Mouse (Mus musculus) lung, adult 2 months (tissue): ENCODE measurements around the gene Kcnip3. TPM values are rescaled to one million over a fixed set of nuclear protein-coding genes. Genes with fewer than 3 reads are reported as not detected.
A peak's percentile ranks its signal among the peaks of the same experiment; 100 is the strongest.

Experiments
- DNase-seq: peaks from one replicate; pipeline ENCODE4 v3.0.0; 2022
- H3K4me1 ChIP-seq: fragments of 200-500 bp; 2 replicates; pipeline ENCODE4 v1.6.1; 2011; ENCODE audit warnings: low read length; ENCODE audit not compliant: control insufficient read depth, insufficient read depth
- H3K4me3 ChIP-seq: fragments of 200-500 bp; replicated peaks from 2 replicates; pipeline ENCODE3; 2011; ENCODE audit warnings: low read depth, mild to moderate bottlenecking, control low read depth, low read length; ENCODE audit errors: extremely low read depth
- CTCF ChIP-seq: fragments of 200-500 bp; IDR thresholded peaks from 2 replicates; pipeline ENCODE4 v1.5.1; 2011; ENCODE audit warnings: mild to moderate bottlenecking, low read length, control low read depth; ENCODE audit not compliant: insufficient read depth
- POLR2A ChIP-seq: fragments of 200-500 bp; IDR thresholded peaks from 2 replicates; pipeline ENCODE4 v1.6.1; 2011; ENCODE audit warnings: low read depth, mild to moderate bottlenecking, control low read depth, low read length, borderline replicate concordance; ENCODE audit errors: extremely low read depth
- WGBS: fragments of 180-500 bp; shearing (Covaris S2); methylation state at CpG from one replicate; pipeline ENCODE4 v1.1.7; 2018; 5-methylcytosine and 5-hydroxymethylcytosine counted together
- polyA plus RNA-seq: library from polyadenylated mRNA; depleted of rRNA; stranded (reverse); fragments of >200 nt; gene quantifications from 2 replicates; pipeline ENCODE4 v1.2.3, GENCODE M21; 2012

Kcnip3 gene
- polyA plus RNA-seq, 1 experiment, result 1.5 TPM

- Histone ChIP-seq H3K4me3 (no peak overlapping the region), H3K4me1 (no peaks in the 10 kb centered on the region)
- no peak for DNase-seq
- TF ChIP-seq POLR2A, result no peak
- TF ChIP-seq CTCF, result no peak
- WGBS, result 89% methylated on average over 5 of the region's 5 CpGs
Measured at GRCm38 (mm10) chr2:127519308-127519707, 2.6 kb downstream of the Kcnip3 start.

DNA sequence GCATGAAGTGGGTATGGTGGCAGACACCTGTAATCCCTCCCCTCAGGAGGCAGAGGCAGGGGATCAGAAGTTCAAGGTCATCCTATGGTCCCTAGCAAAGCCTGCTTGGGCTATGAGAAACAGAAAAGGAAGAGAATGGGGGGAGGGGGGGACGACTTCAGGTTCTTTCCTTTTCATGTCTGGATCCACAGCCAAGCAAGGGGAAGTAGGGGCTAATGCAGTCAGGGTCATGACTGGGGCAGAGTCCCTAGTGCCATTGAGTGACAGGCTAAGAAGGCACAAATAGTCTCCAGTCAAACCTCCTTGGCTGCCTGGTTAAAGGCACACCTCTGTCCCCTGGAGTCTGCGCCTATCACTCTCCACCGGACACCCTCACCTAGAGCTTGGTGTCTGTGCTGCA, 3.1 kb downstream of the Kcnip3 start:
- Histone ChIP-seq H3K4me1 (no peaks in the 10 kb centered on the region), H3K4me3 (no peak overlapping the region)
- 60% methylated on average over 3 of the region's 3 CpGs for WGBS
- TF ChIP-seq POLR2A (no peak), CTCF (no peak)
- DNase-seq, result no peak

DNA sequence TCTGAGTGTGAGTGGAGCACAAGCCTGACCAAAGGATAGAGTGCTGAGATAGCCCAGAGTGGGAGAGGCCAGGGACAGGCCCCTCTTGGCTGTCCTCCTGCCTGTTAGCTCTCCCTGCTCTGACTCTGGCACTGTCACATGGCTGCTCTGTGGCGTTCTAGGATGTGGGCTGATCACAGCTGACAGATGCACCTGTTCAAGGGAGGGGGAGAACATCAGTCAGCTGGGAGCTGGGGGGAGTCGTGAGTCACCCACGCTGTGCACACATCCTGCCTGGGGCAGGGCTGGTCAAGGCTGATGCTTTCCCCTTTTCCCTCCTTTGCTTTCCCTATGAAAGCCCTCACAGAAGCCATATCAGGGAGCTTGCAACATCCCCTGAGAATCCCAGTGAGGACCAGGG, 3.6 kb downstream of the Kcnip3 start:
- no peaks in the 10 kb centered on the region for H3K4me1 ChIP-seq
- no peak overlapping the region for H3K4me3 ChIP-seq
- TF ChIP-seq CTCF (no peak), POLR2A (no peak)
- no peak for DNase-seq
- WGBS, result 29% methylated on average over 3 of the region's 3 CpGs

- 80% methylated on average over 8 of the region's 8 CpGs for WGBS
- DNase-seq, result no peak
- TF ChIP-seq CTCF, result no peak
- no peak for TF ChIP-seq POLR2A
- Histone ChIP-seq H3K4me1 (no peaks in the 10 kb centered on the region), H3K4me3 (no peak overlapping the region)
Measured at GRCm38 (mm10) chr2:127517081-127517480, 4.8 kb downstream of the Kcnip3 start.

- no peak overlapping the region for H3K4me3 ChIP-seq
- no peak for DNase-seq
- 62% methylated on average over 9 of the region's 9 CpGs for WGBS
- TF ChIP-seq POLR2A (no peak), CTCF (no peak)
- no peaks in the 10 kb centered on the region for H3K4me1 ChIP-seq
Measured at GRCm38 (mm10) chr2:127514380-127515124, 7.3 kb downstream of the Kcnip3 start.

GRCm38 (mm10) chr2:127513244-127513643, 8.7 kb downstream of the Kcnip3 start:
- no peak for DNase-seq
- TF ChIP-seq POLR2A (no peak), CTCF (no peak)
- WGBS, result 41% methylated on average over 3 of the region's 3 CpGs
- Histone ChIP-seq H3K4me1 (no peaks in the 10 kb centered on the region), H3K4me3 (no peak overlapping the region)

DNA sequence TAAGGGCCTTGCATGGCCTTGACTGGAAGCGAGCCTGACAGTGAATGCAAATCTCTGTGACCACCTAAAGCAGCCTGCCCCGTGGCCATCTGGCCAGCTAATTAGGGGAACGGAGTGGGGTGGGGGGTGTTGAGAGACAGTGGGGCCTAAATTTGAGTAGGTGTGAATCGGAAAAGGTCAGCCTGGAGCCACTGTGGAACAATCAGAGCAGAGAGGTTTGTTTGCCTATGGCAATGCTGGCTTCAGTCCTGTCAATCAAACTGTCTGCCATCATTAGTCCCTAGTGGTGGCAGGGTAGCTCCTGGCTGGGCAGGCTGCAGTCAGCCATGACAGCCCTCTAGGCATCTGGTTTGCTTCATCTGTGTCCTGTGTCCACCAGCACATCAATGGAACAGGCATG, 10.5 kb downstream of the Kcnip3 start:
- WGBS, result 56% methylated on average over 4 of the region's 4 CpGs
- H3K4me3 ChIP-seq, result no peak overlapping the region
- no peak for DNase-seq
- TF ChIP-seq POLR2A (no peak), CTCF (no peak)
- no peaks in the 10 kb centered on the region for H3K4me1 ChIP-seq

DNA sequence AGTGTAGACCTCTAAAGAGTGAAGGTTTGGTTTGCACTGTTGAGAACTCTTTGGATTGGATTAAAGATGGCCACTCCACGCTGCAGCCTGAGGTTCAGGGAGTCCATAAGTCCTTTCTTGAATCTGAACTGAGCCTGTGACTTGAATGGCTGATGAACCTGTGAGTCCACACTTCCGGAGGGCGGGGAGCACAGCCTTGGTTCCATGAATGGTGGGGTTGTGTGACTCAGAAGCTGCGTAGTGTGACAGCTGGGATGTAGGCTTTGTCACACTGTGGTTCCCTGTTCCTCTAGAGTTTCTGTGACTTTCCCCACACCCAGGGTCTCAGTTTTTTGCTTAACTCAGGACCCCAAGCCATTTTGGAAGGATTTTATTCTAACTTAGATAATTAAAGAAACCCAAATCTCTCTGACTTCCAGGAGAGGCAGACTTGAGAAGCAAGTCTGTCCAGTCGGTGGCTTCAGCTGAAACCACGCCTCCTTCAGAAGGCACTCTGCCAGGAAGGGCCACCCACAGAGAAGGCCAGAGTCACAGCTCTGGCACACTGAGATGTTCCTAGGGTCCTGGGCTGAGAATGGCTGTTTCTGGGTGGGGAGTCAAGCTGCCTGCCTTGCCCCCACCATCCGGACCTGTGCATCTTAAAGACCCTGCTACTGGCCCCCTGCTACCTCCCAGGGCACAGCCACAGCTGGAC, 13.8 kb downstream of the Kcnip3 start:
- TF ChIP-seq POLR2A, result no peak
- no peak for TF ChIP-seq CTCF
- Histone ChIP-seq H3K4me1 (no peaks in the 10 kb centered on the region), H3K4me3 (no peak overlapping the region)
- peak; percentile 14 for DNase-seq
- WGBS, result 52% methylated on average over 7 of the region's 7 CpGs

GRCm38 (mm10) chr2:127507077-127507774, 14.7 kb downstream of the Kcnip3 start:
- 24% methylated on average over 7 of the region's 7 CpGs for WGBS
- no peaks in the 10 kb centered on the region for H3K4me1 ChIP-seq
- peak; percentile 74 for DNase-seq
- no peak for TF ChIP-seq POLR2A
- TF ChIP-seq CTCF, result peak; percentile 98
- no peak overlapping the region for H3K4me3 ChIP-seq

GRCm38 (mm10) chr2:127506131-127506632, 15.7 kb downstream of the Kcnip3 start:
- TF ChIP-seq POLR2A, result no peak
- no peak for TF ChIP-seq CTCF
- WGBS, result 70% methylated on average over 6 of the region's 6 CpGs
- no peak for DNase-seq
- Histone ChIP-seq H3K4me3 (no peak overlapping the region), H3K4me1 (no peaks in the 10 kb centered on the region)
